Mouse (Mus musculus) C2C12 (cell line): Measurements from ENCODE around the gene Mia2. TPM values are rescaled to one million over a fixed set of nuclear protein-coding genes. Genes with fewer than 3 reads are reported as not detected.
"Not testable (repeated sequence)": the region's sequence is repeated elsewhere in the genome, so short reads cannot be mapped to it uniquely, and the experiment has no call there.

Experiments
- H3K27me3 ChIP-seq: one replicate; pipeline ENCODE4 v1.6.1; 2011; ENCODE audit not compliant: control insufficient read depth, insufficient read depth, insufficient read length
- H3K36me3 ChIP-seq: one replicate; pipeline ENCODE4 v1.6.1; 2011; ENCODE audit not compliant: control insufficient read depth, insufficient read depth
- H3K4me3 ChIP-seq: one replicate; pipeline ENCODE4 v1.5.1; 2011; ENCODE audit warnings: mild to moderate bottlenecking, control low read depth; ENCODE audit not compliant: poor library complexity, insufficient read depth, severe bottlenecking
- H3K79me2 ChIP-seq: one replicate; pipeline ENCODE4 v1.6.1; 2011; ENCODE audit not compliant: control insufficient read depth, insufficient read depth
- H3K79me3 ChIP-seq: one replicate; pipeline ENCODE4 v1.6.1; 2011; ENCODE audit warnings: low read depth, control low read depth
- H3ac ChIP-seq: one replicate; pipeline ENCODE3; 2011; ENCODE audit warnings: low read depth; ENCODE audit not compliant: control insufficient read depth, insufficient read length
- MYOD1 ChIP-seq: IDR thresholded peaks from one replicate; pipeline ENCODE4 v1.6.1; 2011; ENCODE audit warnings: low read depth; ENCODE audit not compliant: control insufficient read depth, insufficient read length
- USF1 ChIP-seq: IDR thresholded peaks from one replicate; pipeline ENCODE4 v1.6.1; 2011; ENCODE audit warnings: low read depth, mild to moderate bottlenecking, control low read depth, moderate library complexity
- microRNA-seq: library from miRNA; unstranded; fragments of <30 nt; microRNA quantifications from one replicate; pipeline ENCODE4, GENCODE M21; 2019; ENCODE audit warnings: borderline microRNAs expressed
- polyA plus RNA-seq: library from polyadenylated mRNA; unstranded; fragments of >200 nt; fragmentation: generic; extraction: Trizol; gene quantifications from one replicate; pipeline ENCODE4 v1.2.1, GENCODE M21; 2012; ENCODE audit warnings: missing spikeins

Mia2 gene
- polyA plus RNA-seq, 1 experiment, result 13.3 TPM

- H3K4me3 ChIP-seq, result no peak overlapping the region
- no peaks in the 10 kb centered on the region for H3K79me2 ChIP-seq
- TF ChIP-seq USF1, result no peak
- no peak for TF ChIP-seq MYOD1
- no peaks in the 10 kb centered on the region for H3K36me3 ChIP-seq
- H3K27me3 ChIP-seq, result no peaks in the 10 kb centered on the region
- no peak overlapping the region for H3ac ChIP-seq
- no peaks in the 10 kb centered on the region for H3K79me3 ChIP-seq
Observed at GRCm38 (mm10) chr12:59238434-59238833, 142.8 kb downstream of the Mia2 start.

- not testable (repeated sequence) for H3K4me3 ChIP-seq, H3ac ChIP-seq, H3K27me3 ChIP-seq, H3K36me3 ChIP-seq, H3K79me3 ChIP-seq, H3K79me2 ChIP-seq
Observed at GRCm38 (mm10) chr12:59241031-59241430, 145.4 kb downstream of the Mia2 start.

Small RNA genes lying within 50 kb of the gene (microRNA-seq; reads per million reads assigned to microRNA genes)
- not detected for gene Gm27284

Other genes starting within 250 kb of the Mia2 start
- 14.4 TPM for gene Sec23a, start 83.8 kb upstream of the Mia2 start, polyA plus RNA-seq
- gene Gemin2, start 82.4 kb upstream of the Mia2 start, polyA plus RNA-seq, result 12.8 TPM
- 38.7 TPM for gene Trappc6b, start 34.3 kb upstream of the Mia2 start, polyA plus RNA-seq
- 14.7 TPM for gene Pnn, start 28.9 kb upstream of the Mia2 start, polyA plus RNA-seq
- gene Fbxo33, start 123.9 kb downstream of the Mia2 start, polyA plus RNA-seq, result 4.5 TPM